Mouse (Mus musculus) ES-E14 (cell line): ENCODE data around the gene Prpf40b. TPM values are rescaled to one million over a fixed set of nuclear protein-coding genes. Genes with fewer than 3 reads are reported as not detected.
A peak's percentile ranks its signal among the peaks of the same experiment; 100 is the strongest.
"Not testable (repeated sequence)": the region's sequence is repeated elsewhere in the genome, so short reads cannot be mapped to it uniquely, and the experiment has no call there.

Experiments used
- DNase-seq: peaks from one replicate; pipeline ENCODE4 v3.0.0-alpha.2; 2013; ENCODE audit warnings: low read depth, low spot score
- H3K27ac ChIP-seq: 2 replicates; pipeline ENCODE4 v1.5.1; 2012; ENCODE audit warnings: low read depth, mild to moderate bottlenecking, low read length, moderate library complexity, mixed read lengths; ENCODE audit not compliant: poor library complexity, insufficient read depth, severe bottlenecking
- H3K36me3 ChIP-seq: 2 replicates; pipeline ENCODE4 v1.6.1; 2012; ENCODE audit warnings: mild to moderate bottlenecking, low read length, moderate library complexity, mixed read lengths; ENCODE audit not compliant: control insufficient read depth, poor library complexity, insufficient read depth, severe bottlenecking
- H3K4me1 ChIP-seq, 2 experiments: fragments of 150-350 bp in 1 of 2; sonication (generic) in 1 of 2; 2 replicates each; pipeline ENCODE4 v1.6.1; 2012; ENCODE audit warnings: low read length in 2 of 2, mild to moderate bottlenecking in 1 of 2, mixed read lengths in 1 of 2; ENCODE audit not compliant: control insufficient read depth in 2 of 2, insufficient read depth in 2 of 2, poor library complexity in 1 of 2
- H3K4me3 ChIP-seq, 2 experiments: fragments of 150-350 bp in 1 of 2; sonication (generic) in 1 of 2; 2 replicates each; pipeline ENCODE4 v1.5.1; 2012; ENCODE audit warnings: low read length in 2 of 2, low read depth in 1 of 2, mild to moderate bottlenecking in 1 of 2, mixed read lengths in 1 of 2; ENCODE audit not compliant: insufficient read depth in 1 of 2, poor library complexity in 1 of 2, severe bottlenecking in 1 of 2
- H3K9ac ChIP-seq: 2 replicates; pipeline ENCODE4 v1.6.1; 2012; ENCODE audit warnings: low read depth, mild to moderate bottlenecking, low read length, mixed read lengths; ENCODE audit not compliant: poor library complexity, insufficient read depth, severe bottlenecking
- H3K9me3 ChIP-seq: fragments of 150-350 bp; sonication (generic); 2 replicates; pipeline ENCODE4 v1.6.1; 2012; ENCODE audit warnings: low read depth, mild to moderate bottlenecking, low read length; ENCODE audit not compliant: control insufficient read depth, insufficient read depth
- CHD2 ChIP-seq: IDR thresholded peaks from 2 replicates; pipeline ENCODE4 v1.6.1; 2014; ENCODE audit warnings: mild to moderate bottlenecking, low read depth, low read length, inconsistent platforms
- HCFC1 ChIP-seq: IDR thresholded peaks from 2 replicates; pipeline ENCODE4 v1.6.1; 2012; ENCODE audit warnings: low read length, inconsistent platforms, borderline replicate concordance; ENCODE audit not compliant: insufficient read depth
- MAFK ChIP-seq: IDR thresholded peaks from 2 replicates; pipeline ENCODE4 v1.6.1; 2014; ENCODE audit warnings: mild to moderate bottlenecking, low read depth, low read length, inconsistent platforms; ENCODE audit not compliant: insufficient read depth
- ZC3H11A ChIP-seq: IDR thresholded peaks from 2 replicates; pipeline ENCODE4 v1.6.1; 2012; ENCODE audit warnings: low read depth, mild to moderate bottlenecking, inconsistent platforms, low read length, borderline replicate concordance
- ZNF384 ChIP-seq: IDR thresholded peaks from 2 replicates; pipeline ENCODE4 v1.6.1; 2012; ENCODE audit warnings: low read depth, low read length, inconsistent platforms
- in situ Hi-C, 2 experiments: fragments of 600-800 bp; cut with MboI; formaldehyde crosslinking; loops; one replicate each; pipeline ENCODE4 v1.15.1; 2025; ENCODE audit warnings: low sequenced_read_pairs in 2 of 2, inconsistent platforms in 1 of 2; ENCODE audit not compliant: unreplicated experiment in 2 of 2
- total RNA-seq: library from RNA; depleted of rRNA; stranded (reverse); fragments of 300-350 nt; gene quantifications from 2 replicates; pipeline ENCODE4 v1.2.3, GENCODE M21; 2012; rRNA removed

The Prpf40b gene
- 42.4 and 86.2 TPM in 2 replicates for total RNA-seq

DNA sequence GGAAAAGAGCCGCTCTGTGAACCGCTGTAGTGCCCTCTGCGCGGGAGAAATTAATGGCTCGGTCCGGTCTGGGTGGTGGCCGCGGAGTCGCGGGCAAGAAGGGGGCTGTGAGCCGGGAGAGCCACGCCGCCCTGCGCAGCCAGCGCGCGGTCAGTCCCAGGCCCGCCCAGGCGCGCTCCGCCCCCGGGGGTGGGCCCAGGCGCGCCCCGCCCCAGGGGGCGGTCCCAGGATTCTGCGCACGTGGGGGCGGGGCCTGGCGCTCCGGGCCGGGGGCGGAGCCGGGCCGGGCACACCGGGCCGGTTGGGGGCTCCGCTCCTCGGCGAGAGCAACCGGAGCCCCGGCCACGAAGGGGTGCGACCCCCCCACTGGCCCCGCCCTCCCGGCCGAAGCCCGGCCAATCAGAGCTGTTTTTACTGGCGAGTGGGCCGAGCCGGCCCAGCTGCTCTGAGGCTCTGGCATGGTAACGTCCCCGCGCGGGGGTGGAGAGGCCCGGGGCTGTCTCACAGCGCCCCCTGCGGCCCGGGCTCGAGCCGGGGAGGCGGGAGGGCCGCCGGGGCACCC lies at the start of gene Prpf40b:
Gene Prpf40b, plus strand, starts transcription at position 275 of the 562 bp plus-strand sequence.
- Histone ChIP-seq H3K27ac (peak within 1 kb of the TSS; percentile 96), H3K36me3 (no peaks in the 10 kb centered on the region), H3K4me1 (peaks cover 0 to 3% of the 10 kb centered on the region in 2 experiments; a peak in 2 of 4 replicates), H3K4me3 (peak within 1 kb of the TSS; percentile 97 to 98), H3K9me3 (no peaks in the 10 kb centered on the region), H3K9ac (peak within 1 kb of the TSS; percentile 85)
- peak; percentile 63 for DNase-seq
- TF ChIP-seq HCFC1 (peak; percentile 60; the same call in 1 of the 2 replicates), ZNF384 (no peak), CHD2 (peak; percentile 42; the same call in 1 of the 2 replicates), MAFK (no peak)
- in situ Hi-C loops = no loop called here

DNA sequence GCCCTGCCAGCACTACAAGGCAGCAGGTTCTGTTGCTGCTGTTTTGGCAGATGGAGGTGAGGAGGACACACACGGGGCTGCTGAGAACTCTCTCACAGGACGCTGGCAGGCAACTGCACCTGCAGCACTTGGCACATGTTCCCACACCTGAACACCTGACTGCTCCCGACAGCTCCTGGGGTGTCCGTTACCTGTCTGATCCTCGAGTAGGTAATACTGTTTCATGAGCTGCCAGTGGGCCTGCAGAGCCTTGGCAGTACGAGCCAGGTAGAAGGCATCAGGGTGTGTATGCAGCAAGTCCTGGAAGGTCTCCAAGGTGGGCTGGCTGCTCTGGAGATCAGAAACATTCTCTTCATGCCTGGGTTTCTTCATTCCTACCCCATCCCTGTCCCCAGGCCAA lies 48.2 kb upstream of the Prpf40b start:
- H3K4me3 ChIP-seq, H3K27ac ChIP-seq, in situ Hi-C loops, H3K9me3 ChIP-seq, DNase-seq, H3K9ac ChIP-seq: not testable (repeated sequence)
- Histone ChIP-seq H3K4me1 (peaks cover 0 to 21% of the 10 kb centered on the region in 2 experiments; a peak in 2 of 4 replicates), H3K36me3 (peaks cover 55% of the 10 kb centered on the region)

DNA sequence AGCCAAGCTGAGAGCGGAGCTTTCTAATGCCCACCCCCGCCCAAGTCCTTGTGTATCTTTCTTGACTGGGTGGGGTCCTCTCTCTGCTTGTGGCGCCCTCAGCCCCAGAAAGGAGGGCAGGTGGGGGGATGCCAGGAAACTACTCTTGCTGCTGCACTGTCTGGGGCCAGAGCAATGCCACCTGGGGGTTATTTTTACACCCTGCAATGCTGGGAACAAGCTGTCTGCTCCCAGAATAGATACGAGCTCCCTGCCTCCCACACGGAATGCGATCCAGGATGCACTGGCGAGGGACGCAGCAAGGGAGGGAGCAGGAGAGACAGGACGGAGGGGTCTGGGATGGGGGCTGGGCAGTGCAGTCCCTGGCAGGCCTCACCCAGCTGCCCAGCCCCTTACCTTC lies 45.9 kb upstream of the Prpf40b start:
- Histone ChIP-seq H3K36me3 (peaks cover 41% of the 10 kb centered on the region), H3K4me3 (no peak overlapping the region), H3K9me3 (no peaks in the 10 kb centered on the region), H3K9ac (peak overlapping the region; percentile 23), H3K27ac (peak overlapping the region; percentile 45; the same call in 1 of the 2 replicates), H3K4me1 (peaks cover 0 to 27% of the 10 kb centered on the region in 2 experiments; a peak in 3 of 4 replicates)
- in situ Hi-C loops = no loop called here
- TF ChIP-seq MAFK = no peak
- no peak for TF ChIP-seq HCFC1
- TF ChIP-seq CHD2 = no peak
- TF ChIP-seq ZNF384 = no peak
- TF ChIP-seq ZC3H11A = no peak
- no peak for DNase-seq

DNA sequence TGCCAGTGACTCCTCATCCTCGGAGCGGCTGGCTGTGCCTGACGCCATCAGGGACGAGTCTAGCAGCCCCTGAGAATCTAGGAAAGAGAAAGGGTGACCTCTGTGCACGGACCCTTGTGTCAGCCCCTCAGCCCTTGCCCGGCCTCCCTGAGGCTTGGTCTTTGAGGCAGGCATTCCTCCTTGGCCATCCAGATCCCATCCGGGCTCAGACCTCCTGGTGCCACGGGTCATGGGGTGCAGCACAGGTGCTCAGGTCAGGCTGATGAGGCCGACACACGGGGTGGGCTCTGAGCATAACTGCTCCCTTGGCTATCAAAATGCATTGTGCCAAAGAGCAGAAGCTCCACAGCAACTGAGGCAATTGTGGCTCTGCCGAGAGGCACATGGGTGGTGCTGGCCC lies 44.9 kb upstream of the Prpf40b start:
- H3K36me3 ChIP-seq = peaks cover 32% of the 10 kb centered on the region
- TF ChIP-seq MAFK (no peak), CHD2 (no peak), HCFC1 (no peak), ZC3H11A (no peak), ZNF384 (no peak)

DNA sequence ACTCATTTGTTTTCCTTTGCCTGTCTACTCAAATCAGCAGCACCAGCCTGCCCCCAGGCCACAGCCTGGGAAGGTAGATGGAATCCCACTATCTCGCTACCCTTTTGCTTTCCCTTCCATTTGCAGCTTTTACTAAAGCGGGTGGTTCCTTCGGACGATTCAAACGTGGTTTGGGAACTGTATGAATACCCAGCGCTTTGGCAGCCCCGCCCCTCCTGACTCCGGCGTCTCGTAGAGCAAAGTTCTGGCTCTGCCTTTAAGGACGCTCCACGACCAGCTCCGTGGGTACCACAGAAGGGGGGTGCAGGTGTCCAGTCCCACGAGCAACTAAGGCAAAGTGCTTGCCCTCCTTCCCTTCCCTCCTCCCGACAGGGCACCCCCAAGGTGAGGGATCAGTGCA lies 43.8 kb upstream of the Prpf40b start:
- in situ Hi-C loops, H3K9me3 ChIP-seq, DNase-seq, H3K27ac ChIP-seq: not testable (repeated sequence)
- Histone ChIP-seq H3K4me3 (peak overlapping the region; percentile 61 to 100), H3K9ac (peak overlapping the region; percentile 75), H3K36me3 (peaks cover 29% of the 10 kb centered on the region), H3K4me1 (peaks cover 8 to 39% of the 10 kb centered on the region in 2 experiments)

More for the DNA sequence above, 44.9 kb upstream of the Prpf40b start:
- Histone ChIP-seq H3K9ac (peak overlapping the region; percentile 23), H3K27ac (no peak overlapping the region), H3K9me3 (no peaks in the 10 kb centered on the region), H3K4me3 (no peak overlapping the region), H3K4me1 (peaks cover 8 to 35% of the 10 kb centered on the region in 2 experiments)
- in situ Hi-C loops = no loop called here
- DNase-seq = no peak
